Mouse (Mus musculus): ENCODE data around the gene Tmem87a. TPM values are rescaled to one million over a fixed set of nuclear protein-coding genes. Genes with fewer than 3 reads are reported as not detected.
A peak's percentile ranks its signal among the peaks of the same experiment; 100 is the strongest.

Gene Tmem87a
- polyA plus RNA-seq, 1 experiment from 2014 or later, result 14.3 TPM

DNA sequence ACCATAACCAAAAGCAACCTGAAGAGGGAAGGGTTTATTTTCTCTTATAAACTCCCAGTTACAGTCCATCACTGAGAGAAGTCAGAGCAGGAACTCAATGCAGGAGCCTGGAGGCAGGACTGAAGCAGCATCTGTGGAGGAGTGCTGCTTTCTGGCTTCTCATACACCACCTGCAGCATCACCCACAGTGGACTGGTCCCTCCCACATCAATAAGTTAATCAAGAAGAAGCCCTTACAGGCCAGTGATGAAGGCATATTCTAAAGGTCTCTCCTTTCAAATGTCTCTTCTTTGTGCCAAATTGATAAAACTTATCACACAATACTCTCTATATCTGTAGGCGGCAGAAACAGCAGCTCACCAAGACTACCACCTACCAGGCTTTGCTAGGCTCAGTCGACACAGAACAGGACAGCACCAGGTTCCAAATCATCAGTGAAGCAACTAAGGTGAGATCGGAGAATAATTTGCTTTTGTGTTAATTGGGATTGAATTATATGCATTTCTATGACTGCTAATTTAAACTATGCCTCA is 7.2 kb upstream of the Tmem87a start:
- Histone ChIP-seq H3K9ac (replicated peaks; ENCODE audit: low read depth, low read length) (no peak overlapping the region), H3K9me3 (ENCODE audit: control insufficient read depth, low read length) (no peaks in the 10 kb centered on the region), H3K4me3 (ENCODE audit: low read depth, low read length) (no peak overlapping the region), H3K27ac (ENCODE audit: low read depth, low read length) (no peak overlapping the region), H3K36me3 (ENCODE audit: control insufficient read depth, insufficient read depth, low read length) (no peaks in the 10 kb centered on the region), H3K4me2 (ENCODE audit: low read depth, low read length) (no peak overlapping the region), H3K27me3 (ENCODE audit: control insufficient read depth, insufficient read depth, low read length) (no peaks in the 10 kb centered on the region), H3K4me1 (ENCODE audit: control insufficient read depth, insufficient read depth, low read length) (no peaks in the 10 kb centered on the region)
- no peak for ATAC-seq (ENCODE audit: low read depth)
- 93% methylated on average over 3 of the region's 3 CpGs for WGBS

DNA sequence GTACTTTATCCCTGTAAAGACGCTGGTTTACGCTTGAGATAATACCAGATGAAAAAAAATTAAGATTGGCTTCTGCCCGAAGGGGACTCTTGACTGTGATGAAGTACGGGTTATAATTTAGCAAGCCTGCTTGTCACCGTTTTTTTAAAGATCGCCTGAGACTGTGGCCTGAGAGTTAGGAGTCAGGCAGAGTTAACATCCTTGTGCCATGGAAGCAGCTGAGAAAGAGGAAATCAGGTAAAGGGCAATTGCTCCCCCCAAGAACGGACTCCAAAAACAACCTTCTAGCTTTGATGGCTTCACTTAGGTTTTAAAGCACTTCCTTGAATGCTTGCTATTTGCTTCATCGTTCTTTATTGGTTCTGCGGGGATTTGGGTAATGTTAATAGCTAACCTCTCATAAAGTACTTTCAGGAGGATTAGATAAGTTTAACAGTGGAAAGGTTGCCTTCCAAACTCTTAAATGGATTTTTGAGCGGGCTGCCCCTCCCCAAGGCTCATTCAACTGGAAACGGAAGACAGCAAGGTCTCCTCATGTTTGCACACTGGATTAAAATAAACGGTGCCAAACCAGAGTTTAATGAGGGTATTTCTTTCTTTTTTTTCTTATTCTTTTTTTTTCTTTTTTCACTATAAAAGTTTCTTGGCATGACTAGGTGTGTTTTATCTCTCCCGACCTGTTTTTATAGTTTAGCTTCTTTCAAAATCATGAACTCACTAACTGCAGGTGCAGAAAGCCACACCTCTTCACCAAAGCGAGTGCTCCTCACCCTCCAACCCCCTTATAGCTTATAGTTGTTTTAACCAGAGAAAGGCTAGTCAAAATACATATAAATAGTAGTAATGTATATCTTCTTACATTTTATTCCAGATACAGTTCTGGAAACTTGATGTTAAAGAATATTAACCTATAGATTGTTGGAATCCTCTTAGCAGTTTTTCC is 1.2 kb upstream of the Tmem87a start:
- no peaks in the 10 kb centered on the region for H3K9me3 ChIP-seq (ENCODE audit: control insufficient read depth, low read length)
- 34% methylated on average over 14 of the region's 14 CpGs for WGBS
- H3K4me1 ChIP-seq (ENCODE audit: control insufficient read depth, insufficient read depth, low read length), result peaks cover 11% of the 10 kb centered on the region
- no peaks in the 10 kb centered on the region for H3K36me3 ChIP-seq (ENCODE audit: control insufficient read depth, insufficient read depth, low read length)
- H3K4me2 ChIP-seq (ENCODE audit: low read depth, low read length), result peak overlapping the region; percentile 77
- peak overlapping the region; percentile 77 for H3K4me3 ChIP-seq (ENCODE audit: low read depth, low read length)
- H3K27me3 ChIP-seq (ENCODE audit: control insufficient read depth, insufficient read depth, low read length), result no peaks in the 10 kb centered on the region
- no peak for ATAC-seq (ENCODE audit: low read depth)
- peak overlapping the region; percentile 68 for H3K9ac ChIP-seq (replicated peaks; ENCODE audit: low read depth, low read length)
- H3K27ac ChIP-seq (ENCODE audit: low read depth, low read length), result peak overlapping the region; percentile 87

DNA sequence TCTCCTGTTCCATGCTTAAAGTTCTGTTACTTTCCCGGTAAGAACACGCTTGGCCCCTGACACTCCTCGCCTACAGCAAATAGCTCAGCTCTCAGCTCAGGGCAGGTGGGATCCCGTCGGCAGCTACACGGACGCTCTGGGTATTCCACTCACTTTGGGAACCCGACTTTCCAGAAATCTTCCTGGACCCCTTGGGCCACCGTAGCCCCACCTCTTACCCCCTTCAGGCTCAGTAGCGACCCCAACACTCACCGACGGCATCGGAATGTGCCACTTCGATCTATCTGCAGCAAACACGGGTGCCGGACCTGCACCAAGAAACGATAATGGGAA is 294 bp downstream of the Tmem87a start, which contains the start of gene Ganc:
Gene Ganc (plus strand): TSS at position 244 of the 333 bp plus-strand sequence.
- peaks cover 11% of the 10 kb centered on the region for H3K4me1 ChIP-seq (ENCODE audit: control insufficient read depth, insufficient read depth, low read length)
- H3K4me3 ChIP-seq (ENCODE audit: low read depth, low read length), result peak within 1 kb of the TSS; percentile 77
- ATAC-seq (ENCODE audit: low read depth), result peak; percentile 89
- peak within 1 kb of the TSS; percentile 87 for H3K27ac ChIP-seq (ENCODE audit: low read depth, low read length)
- 0% methylated on average over 17 of the region's 17 CpGs for WGBS
- H3K36me3 ChIP-seq (ENCODE audit: control insufficient read depth, insufficient read depth, low read length), result no peaks in the 10 kb centered on the region
- H3K4me2 ChIP-seq (ENCODE audit: low read depth, low read length), result peak within 1 kb of the TSS; percentile 77
- H3K27me3 ChIP-seq (ENCODE audit: control insufficient read depth, insufficient read depth, low read length), result no peaks in the 10 kb centered on the region
- H3K9me3 ChIP-seq (ENCODE audit: control insufficient read depth, low read length), result no peaks in the 10 kb centered on the region
- peak within 1 kb of the TSS; percentile 68 for H3K9ac ChIP-seq (replicated peaks; ENCODE audit: low read depth, low read length)

DNA sequence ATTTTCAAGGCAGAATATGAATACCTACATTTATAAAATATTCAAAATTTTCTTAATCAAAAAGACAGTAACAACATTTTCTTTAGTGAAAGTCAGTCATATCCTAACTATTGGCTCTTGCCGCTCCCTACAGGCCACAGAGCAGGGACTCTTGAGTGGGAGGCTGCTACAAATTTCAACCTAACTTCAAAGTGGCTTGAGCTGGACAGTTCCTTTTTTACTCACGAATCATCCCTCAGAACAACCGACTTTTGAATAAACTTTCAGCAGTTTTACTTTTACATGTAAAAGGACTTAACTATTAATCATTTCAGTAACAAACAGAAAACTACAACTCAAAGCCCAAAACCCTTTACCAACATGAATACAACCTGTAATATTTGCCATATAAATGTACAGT is 1.1 kb downstream of the Tmem87a start:
- Histone ChIP-seq H3K27ac (ENCODE audit: low read depth, low read length) (no peak overlapping the region), H3K9me3 (ENCODE audit: control insufficient read depth, low read length) (no peaks in the 10 kb centered on the region), H3K36me3 (ENCODE audit: control insufficient read depth, insufficient read depth, low read length) (no peaks in the 10 kb centered on the region), H3K4me3 (ENCODE audit: low read depth, low read length) (peak overlapping the region; percentile 77), H3K4me2 (ENCODE audit: low read depth, low read length) (peak overlapping the region; percentile 77), H3K4me1 (ENCODE audit: control insufficient read depth, insufficient read depth, low read length) (peaks cover 11% of the 10 kb centered on the region), H3K27me3 (ENCODE audit: control insufficient read depth, insufficient read depth, low read length) (no peaks in the 10 kb centered on the region), H3K9ac (replicated peaks; ENCODE audit: low read depth, low read length) (no peak overlapping the region)
- ATAC-seq (ENCODE audit: low read depth), result no peak
- WGBS, result 55% methylated on average over 3 of the region's 3 CpGs

DNA sequence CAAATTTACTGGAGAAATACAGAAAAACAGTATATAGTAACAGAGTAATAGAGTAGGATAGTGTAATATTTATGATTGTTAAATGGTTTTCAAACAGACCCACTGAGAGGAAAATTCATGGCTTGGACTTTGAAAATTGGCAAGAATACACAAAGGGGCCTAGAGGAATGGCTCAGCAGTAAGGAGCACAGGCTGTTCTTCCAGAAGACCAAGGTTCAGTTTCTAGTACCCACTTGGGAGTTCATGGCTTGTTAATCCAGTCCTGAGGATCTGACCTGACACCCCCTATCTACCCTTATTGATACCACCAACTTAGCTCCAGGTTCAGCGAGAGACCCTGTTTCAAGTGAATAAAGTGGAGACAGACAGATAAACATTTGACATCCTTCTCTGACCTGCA is 6.0 kb downstream of the Tmem87a start:
- H3K36me3 ChIP-seq (ENCODE audit: control insufficient read depth, insufficient read depth, low read length), result peaks cover 21% of the 10 kb centered on the region; the same call in 1 of the 2 replicates

DNA sequence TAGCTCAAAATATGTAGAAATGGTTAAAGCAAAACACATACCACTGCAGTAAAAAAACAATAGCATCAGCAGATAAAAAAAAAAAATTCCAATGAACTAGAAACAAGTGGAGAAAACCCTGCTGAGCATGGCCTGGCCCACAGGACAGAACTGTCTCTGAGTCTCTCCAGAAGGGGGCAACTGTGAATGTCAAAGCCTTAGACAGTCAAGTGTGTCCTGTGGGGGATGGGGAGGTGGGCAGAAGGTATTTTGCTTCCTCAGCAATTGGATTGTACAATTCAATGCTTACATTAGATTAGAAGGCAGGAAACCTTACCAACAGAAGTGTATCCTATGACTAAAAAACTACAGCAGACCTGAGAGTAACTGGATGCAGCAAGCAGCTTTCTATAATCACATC is 11.5 kb downstream of the Tmem87a start:
- no peak overlapping the region for H3K4me3 ChIP-seq (ENCODE audit: low read depth, low read length)
- no peak overlapping the region for H3K4me2 ChIP-seq (ENCODE audit: low read depth, low read length)
- peaks cover 50% of the 10 kb centered on the region for H3K36me3 ChIP-seq (ENCODE audit: control insufficient read depth, insufficient read depth, low read length)
- H3K9ac ChIP-seq (replicated peaks; ENCODE audit: low read depth, low read length), result no peak overlapping the region
- H3K27me3 ChIP-seq (ENCODE audit: control insufficient read depth, insufficient read depth, low read length), result no peaks in the 10 kb centered on the region
- no peaks in the 10 kb centered on the region for H3K4me1 ChIP-seq (ENCODE audit: control insufficient read depth, insufficient read depth, low read length)
- ATAC-seq (ENCODE audit: low read depth), result no peak
- no peaks in the 10 kb centered on the region for H3K9me3 ChIP-seq (ENCODE audit: control insufficient read depth, low read length)
- no peak overlapping the region for H3K27ac ChIP-seq (ENCODE audit: low read depth, low read length)

More for the DNA sequence above, 6.0 kb downstream of the Tmem87a start:
- WGBS, result 97% methylated on average over 1 of the region's 1 CpGs
- Histone ChIP-seq H3K4me3 (ENCODE audit: low read depth, low read length) (no peak overlapping the region), H3K9me3 (ENCODE audit: control insufficient read depth, low read length) (no peaks in the 10 kb centered on the region), H3K27ac (ENCODE audit: low read depth, low read length) (no peak overlapping the region), H3K9ac (replicated peaks; ENCODE audit: low read depth, low read length) (no peak overlapping the region), H3K27me3 (ENCODE audit: control insufficient read depth, insufficient read depth, low read length) (no peaks in the 10 kb centered on the region), H3K4me2 (ENCODE audit: low read depth, low read length) (no peak overlapping the region), H3K4me1 (ENCODE audit: control insufficient read depth, insufficient read depth, low read length) (0 out of 2 replicates have a peak, but pooled peaks cover 2% of the 10 kb centered on the region)
- no peak for ATAC-seq (ENCODE audit: low read depth)

DNA sequence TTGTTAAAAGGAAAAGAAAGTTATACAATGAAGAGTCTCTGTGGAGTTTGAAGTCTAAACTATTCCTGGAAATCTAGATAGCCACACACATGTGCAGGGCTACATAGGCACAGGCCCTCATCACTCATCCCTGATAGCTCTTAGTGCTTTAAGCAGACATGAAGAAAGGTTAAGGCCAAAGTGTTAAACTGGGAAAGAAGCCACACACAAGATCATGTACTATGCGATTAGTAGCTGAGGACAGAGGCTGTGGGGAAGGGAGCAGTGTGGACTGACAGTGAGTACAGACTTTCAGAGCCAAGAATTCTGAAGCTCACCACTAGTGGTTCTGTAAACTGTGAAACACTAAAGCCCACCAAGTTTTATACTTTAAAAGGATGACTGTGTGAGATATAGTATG is 13.0 kb downstream of the Tmem87a start:
- no peak for ATAC-seq (ENCODE audit: low read depth)
- no peaks in the 10 kb centered on the region for H3K4me1 ChIP-seq (ENCODE audit: control insufficient read depth, insufficient read depth, low read length)
- no peak overlapping the region for H3K27ac ChIP-seq (ENCODE audit: low read depth, low read length)
- WGBS, result 98% methylated on average over 1 of the region's 1 CpGs
- no peaks in the 10 kb centered on the region for H3K27me3 ChIP-seq (ENCODE audit: control insufficient read depth, insufficient read depth, low read length)
- H3K9me3 ChIP-seq (ENCODE audit: control insufficient read depth, low read length), result no peaks in the 10 kb centered on the region
- no peak overlapping the region for H3K4me3 ChIP-seq (ENCODE audit: low read depth, low read length)
- no peak overlapping the region for H3K9ac ChIP-seq (replicated peaks; ENCODE audit: low read depth, low read length)
- H3K36me3 ChIP-seq (ENCODE audit: control insufficient read depth, insufficient read depth, low read length), result peaks cover 45% of the 10 kb centered on the region
- H3K4me2 ChIP-seq (ENCODE audit: low read depth, low read length), result no peak overlapping the region

DNA sequence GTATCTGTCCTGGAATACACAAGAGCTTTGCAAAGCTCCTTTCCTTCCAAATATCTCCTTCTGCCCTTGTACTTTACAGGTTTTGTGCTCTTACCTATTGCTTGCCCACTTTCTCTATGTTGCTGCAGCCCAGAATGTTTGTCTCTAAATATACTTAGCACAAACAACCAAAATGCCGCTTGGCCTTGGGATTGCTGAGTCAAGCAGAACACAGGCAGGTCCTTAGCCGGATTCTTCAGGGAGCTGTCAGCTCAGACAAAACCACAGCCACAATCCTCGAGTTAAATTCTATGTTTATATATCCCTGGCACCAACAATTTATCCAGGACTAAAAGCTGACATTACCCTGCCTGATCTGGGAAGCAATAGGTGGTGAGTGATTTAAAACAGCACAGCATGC is 14.5 kb downstream of the Tmem87a start:
- peaks cover 41% of the 10 kb centered on the region for H3K36me3 ChIP-seq (ENCODE audit: control insufficient read depth, insufficient read depth, low read length)
- WGBS, result 91% methylated on average over 3 of the region's 3 CpGs

DNA sequence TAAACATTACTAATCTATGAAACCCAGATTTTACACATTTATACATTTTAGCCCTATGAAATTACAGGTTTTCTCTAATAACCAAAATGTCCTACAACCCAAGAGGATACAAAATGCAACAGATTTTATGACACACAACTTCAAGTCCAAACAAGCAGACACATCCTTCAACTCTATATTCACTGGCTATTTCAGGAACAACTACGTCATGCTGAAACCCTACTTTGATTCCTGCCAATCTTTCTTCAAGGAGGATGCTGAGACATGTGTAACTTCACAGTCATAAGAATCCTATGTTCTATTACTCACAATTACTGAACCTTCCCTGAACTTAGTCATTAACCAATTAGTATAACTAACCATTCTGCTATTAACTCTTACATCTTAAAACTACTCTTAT is 16.6 kb downstream of the Tmem87a start:
- no peak for ATAC-seq (ENCODE audit: low read depth)
- no peak overlapping the region for H3K27ac ChIP-seq (ENCODE audit: low read depth, low read length)
- 95% methylated on average over 1 of the region's 1 CpGs for WGBS

More for the DNA sequence above, 14.5 kb downstream of the Tmem87a start:
- H3K9ac ChIP-seq (replicated peaks; ENCODE audit: low read depth, low read length), result no peak overlapping the region
- no peaks in the 10 kb centered on the region for H3K27me3 ChIP-seq (ENCODE audit: control insufficient read depth, insufficient read depth, low read length)
- no peak overlapping the region for H3K4me3 ChIP-seq (ENCODE audit: low read depth, low read length)
- no peak overlapping the region for H3K27ac ChIP-seq (ENCODE audit: low read depth, low read length)
- no peak overlapping the region for H3K4me2 ChIP-seq (ENCODE audit: low read depth, low read length)
- no peaks in the 10 kb centered on the region for H3K4me1 ChIP-seq (ENCODE audit: control insufficient read depth, insufficient read depth, low read length)
- ATAC-seq (ENCODE audit: low read depth), result no peak
- no peaks in the 10 kb centered on the region for H3K9me3 ChIP-seq (ENCODE audit: control insufficient read depth, low read length)

More for the DNA sequence above, 16.6 kb downstream of the Tmem87a start:
- H3K9ac ChIP-seq (replicated peaks; ENCODE audit: low read depth, low read length), result no peak overlapping the region
- no peak overlapping the region for H3K4me2 ChIP-seq (ENCODE audit: low read depth, low read length)
- no peaks in the 10 kb centered on the region for H3K4me1 ChIP-seq (ENCODE audit: control insufficient read depth, insufficient read depth, low read length)
- H3K4me3 ChIP-seq (ENCODE audit: low read depth, low read length), result no peak overlapping the region
- no peaks in the 10 kb centered on the region for H3K27me3 ChIP-seq (ENCODE audit: control insufficient read depth, insufficient read depth, low read length)
- peaks cover 31% of the 10 kb centered on the region for H3K36me3 ChIP-seq (ENCODE audit: control insufficient read depth, insufficient read depth, low read length)
- no peaks in the 10 kb centered on the region for H3K9me3 ChIP-seq (ENCODE audit: control insufficient read depth, low read length)
